Mouse (Mus musculus) adrenal gland, postnatal 10 days (tissue): ENCODE measurements at regions not wholly inside any gene's neighbourhood (a gene's known extent, or its start where the extent isn't known, plus 50 kb on each side); places are given as distances from the start of the nearest gene placed in this dataset.

Experiments
- DNase-seq: peaks from one replicate; pipeline ENCODE4 v3.0.0; 2021; ENCODE audit warnings: mixed read lengths

DNA sequence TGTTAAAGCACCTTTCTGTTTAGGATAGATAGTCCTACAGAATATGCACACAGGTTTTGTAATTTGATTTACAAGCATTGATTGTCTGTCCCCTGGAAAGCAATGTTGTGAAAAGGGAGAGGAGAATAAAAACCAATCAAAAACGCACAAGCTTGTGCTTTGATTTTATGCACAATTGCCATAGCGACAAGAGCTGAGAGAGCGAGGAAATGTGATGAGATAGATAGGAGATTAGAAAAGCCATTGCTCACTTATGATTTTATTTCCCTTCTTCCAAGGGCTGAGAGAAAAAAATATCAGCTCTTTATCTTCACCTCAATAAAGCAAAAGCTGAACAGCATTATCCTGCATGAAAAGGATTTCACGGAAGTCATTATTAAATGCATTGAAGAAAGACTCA, 133.0 kb upstream of the Nrxn1 start:
- DNase-seq: no peak

DNA sequence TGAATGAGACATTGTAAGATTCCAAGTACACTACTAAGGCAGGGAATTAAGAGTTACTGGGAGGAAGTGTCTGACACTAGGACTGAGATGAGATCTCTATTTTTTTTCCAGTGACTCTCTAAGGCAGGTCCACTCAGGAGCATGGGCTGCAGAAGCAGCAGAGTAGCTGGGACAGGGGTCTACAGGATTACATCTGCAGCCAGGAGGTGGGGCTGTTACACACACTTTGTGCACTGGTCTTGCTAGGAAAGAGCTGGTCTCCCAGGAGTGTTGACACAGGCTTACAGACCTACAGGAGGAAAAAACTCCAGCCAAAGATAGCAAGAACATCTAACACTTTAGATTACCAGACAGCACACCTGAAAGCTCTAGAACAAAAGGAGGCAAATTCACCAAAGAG, 123.6 kb upstream of the Nrxn1 start:
- DNase-seq: peak; percentile 42

DNA sequence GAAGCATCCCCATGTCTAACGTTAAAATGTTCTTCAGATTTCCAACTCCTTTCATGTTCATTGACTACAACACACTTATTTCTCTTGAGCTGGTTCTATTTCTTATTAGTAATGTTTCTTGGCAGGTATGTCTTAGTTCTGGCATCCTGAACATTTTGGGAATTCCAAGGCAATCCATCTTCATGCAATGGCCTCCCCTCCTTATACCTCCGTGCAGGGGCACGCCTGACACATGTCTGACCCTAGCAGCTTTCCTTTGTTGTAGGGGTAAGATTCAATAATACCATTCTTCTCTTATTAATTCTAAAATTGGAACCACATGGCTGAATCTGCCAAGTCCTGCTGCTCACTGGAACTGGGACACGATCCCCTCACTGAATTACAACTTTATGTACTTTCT, 89.7 kb upstream of the Nrxn1 start:
- DNase-seq: no peak

DNA sequence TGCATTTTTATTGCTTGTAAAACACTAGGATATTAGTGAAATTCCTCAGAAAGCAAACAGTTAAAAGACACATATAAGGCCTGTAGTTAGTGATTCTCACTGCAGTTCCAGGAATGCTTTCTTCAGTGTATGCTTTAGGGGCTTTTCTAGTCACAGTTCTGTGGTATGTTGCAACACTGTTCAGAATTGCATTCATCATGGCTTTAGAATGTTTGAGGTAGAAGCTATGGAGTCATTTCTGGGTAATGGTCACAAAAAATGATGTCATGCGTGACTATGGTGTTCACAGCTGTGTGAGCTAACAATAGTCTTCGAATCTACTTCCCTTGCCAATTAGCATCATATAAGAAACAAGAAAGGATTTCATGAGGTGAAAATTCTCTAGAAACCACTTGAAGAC, 69.0 kb upstream of the Nrxn1 start:
- no peak for DNase-seq
